Mouse (Mus musculus) inflammation-experienced regulatory T-cells, adult 6 months (primary cell): ENCODE data around the gene Arl2bp. TPM values are rescaled to one million over a fixed set of nuclear protein-coding genes. Genes with fewer than 3 reads are reported as not detected.
A peak's percentile ranks its signal among the peaks of the same experiment; 100 is the strongest.

ENCODE experiments used
- ATAC-seq: one replicate; pipeline ENCODE4 v1.8.0; 2017
- polyA plus RNA-seq, 3 experiments: library from polyadenylated mRNA; unstranded; fragments of 100-300 nt; shearing (Covaris generic); gene quantifications; one replicate each; pipeline ENCODE4 v1.2.1; 2017

Arl2bp gene
- 10 to 100 TPM; 24.0 to 32.2 (median 29.5) TPM for polyA plus RNA-seq

DNA sequence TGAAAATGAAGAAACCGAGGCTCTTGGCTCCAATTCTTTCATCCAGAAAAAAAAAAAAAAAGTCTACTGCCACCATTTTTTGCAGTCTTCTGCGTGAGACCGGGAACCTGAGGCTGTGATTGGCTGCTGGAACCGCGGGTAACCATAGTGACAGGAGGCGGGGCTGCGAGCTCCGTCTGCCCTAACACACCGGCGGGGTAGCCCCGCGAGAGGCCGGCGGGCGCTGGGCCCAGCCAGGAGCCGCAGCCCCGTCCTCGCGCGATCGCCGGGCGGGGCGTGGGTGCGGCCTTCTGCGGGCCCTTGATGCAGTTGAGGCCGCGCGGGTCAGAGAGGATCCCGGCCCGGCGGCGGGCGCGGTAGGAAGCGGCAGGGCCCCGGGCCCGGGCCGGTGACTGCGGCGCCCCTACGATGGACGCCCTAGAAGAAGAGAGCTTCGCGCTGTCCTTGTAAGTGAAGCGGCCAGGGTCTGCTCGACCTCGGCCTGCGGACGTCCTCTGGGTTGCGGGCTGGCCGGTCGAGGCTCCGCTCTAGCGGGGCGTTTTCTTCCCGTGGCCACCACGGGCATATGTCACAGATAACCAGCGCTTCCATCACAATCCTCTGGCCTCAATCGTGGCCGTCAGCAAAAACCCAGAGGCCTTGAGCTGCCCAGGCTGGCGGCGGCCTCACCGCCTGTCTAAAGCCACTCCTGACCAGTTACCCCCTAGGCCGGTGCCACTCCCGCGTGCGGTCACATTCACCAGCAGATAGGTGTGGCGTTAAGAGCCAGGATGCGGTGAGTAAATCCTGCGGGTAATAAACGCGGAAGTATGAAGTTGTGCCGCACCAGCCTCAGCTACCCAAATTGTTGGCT is at the start of gene Arl2bp:
TSS of gene Arl2bp (plus strand) at position 145 of the 853 bp plus-strand sequence.
- ATAC-seq: peak; percentile 99

DNA sequence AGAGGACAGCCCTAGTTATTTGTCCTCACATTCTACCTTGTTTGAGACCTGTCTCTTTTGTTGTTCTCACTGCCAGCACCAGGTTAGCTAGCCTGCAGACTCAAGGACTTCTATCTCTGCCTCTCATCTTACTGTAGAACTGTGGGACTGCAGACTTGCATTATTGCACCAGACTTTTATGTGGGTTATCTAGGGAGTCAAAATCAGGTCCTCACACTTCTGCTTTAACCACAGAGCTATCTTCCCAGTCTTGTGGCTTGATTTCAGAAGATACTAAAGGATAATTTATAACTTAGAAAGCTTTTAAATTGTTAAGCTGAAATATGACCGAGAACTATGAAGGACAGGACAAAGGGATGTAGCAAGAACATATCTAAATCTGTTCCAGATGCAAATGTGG is 41.5 kb upstream of the Arl2bp start:
- no peak for ATAC-seq

DNA sequence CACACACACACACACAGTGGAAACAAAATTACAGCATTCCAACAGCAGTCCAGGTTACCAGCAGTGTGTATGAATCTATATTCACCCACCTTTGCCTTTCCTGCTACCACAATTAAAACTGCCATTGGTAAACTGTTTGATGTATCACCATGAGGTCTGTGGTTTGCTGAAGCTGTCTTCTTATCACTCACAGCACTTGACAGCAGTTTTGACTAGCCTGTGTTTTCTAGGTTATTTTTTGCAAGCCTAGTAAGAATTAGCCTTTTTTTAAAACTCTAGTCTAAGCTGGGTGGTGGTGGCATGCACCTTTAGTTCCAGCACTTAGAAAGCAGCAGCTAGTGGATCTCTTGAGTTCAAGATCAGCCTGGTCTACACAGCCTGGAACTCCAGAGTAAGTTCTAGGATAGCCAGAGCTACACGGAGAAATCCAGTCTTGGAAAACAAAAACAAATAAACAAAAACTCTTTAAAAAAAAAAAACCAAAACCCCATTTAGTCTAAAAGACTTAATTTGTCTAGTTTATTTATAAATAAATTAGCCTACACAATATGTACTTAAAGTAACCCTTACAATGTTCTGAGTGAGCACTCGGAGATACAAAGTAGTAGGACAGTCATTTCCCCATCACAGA is 32.7 kb upstream of the Arl2bp start:
- ATAC-seq: peak; percentile 42

DNA sequence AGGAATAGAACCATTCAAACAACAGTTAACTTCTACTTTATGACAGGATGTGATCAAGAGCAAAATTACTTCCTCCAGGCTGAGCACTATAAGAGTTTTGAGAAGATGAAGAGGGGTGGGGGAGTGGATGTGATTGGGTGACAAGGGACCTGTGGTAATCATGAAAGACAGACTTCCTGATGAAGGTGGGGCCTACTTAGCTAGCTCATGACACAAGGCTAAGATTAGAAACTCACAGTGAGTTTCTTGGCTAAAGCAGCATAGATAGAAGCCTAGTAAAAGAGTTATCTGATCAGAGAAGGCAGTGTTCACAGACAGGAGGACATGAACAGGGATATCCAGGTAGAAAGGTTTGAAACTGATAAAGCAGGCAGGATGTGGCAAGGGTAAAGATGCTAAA is 32.2 kb upstream of the Arl2bp start:
- ATAC-seq: peak; percentile 94

DNA sequence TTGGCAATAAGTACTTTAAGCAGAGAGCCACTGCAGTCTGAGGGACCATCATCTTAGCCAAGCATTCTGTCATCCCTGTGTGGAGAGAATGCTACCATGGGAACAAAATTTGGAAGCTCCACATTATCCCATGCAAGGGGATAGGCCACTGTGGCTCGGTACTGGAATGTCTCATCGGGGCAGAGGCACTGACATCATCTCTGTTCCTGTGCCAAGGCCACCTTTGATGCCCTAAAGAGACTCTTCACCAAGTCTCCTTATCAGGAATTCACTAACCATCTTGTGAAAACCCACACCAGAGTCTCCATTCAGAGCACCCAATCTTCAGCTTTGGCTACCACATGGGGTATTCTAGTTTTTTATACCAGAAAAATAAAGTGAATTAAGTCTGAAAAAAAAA is 25.2 kb upstream of the Arl2bp start:
- ATAC-seq: no peak

DNA sequence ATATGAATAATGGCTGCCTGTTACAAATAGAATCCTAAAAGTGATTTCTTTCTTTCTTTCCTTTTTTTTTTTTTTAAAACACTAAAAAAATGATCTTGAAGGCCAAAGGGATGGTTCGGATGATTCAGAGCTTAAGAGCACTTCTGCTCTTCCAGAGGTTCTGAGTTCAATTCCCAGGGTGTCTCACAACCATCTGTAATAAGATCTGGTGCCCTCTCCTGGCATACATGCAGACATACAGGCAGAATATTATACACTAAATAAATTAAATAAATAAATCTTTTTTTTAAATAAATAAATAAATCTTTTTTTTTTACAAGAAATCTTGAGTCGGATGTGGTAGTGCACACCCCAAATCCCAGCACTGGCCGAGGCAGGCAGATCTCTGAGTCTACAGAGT is 24.5 kb upstream of the Arl2bp start:
- no peak for ATAC-seq

DNA sequence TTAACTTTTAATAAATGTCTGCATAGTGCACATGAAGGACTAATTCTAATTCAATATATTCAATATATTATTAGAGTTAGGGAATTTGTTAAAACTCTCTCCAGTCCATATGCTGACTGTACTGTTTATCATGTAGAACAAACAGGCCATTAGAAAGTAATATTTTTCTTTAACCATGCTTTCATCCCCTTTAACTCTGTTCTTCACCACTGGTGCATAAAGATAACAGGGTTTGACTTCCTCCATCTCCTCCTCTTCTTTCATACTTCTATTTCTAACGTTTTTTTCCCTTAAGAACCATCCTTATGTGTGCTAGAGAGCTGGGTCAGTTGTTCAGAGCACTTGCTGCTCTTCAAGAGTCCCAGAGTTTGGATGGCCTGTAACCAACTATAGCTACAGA is 21.2 kb upstream of the Arl2bp start:
- ATAC-seq: no peak

DNA sequence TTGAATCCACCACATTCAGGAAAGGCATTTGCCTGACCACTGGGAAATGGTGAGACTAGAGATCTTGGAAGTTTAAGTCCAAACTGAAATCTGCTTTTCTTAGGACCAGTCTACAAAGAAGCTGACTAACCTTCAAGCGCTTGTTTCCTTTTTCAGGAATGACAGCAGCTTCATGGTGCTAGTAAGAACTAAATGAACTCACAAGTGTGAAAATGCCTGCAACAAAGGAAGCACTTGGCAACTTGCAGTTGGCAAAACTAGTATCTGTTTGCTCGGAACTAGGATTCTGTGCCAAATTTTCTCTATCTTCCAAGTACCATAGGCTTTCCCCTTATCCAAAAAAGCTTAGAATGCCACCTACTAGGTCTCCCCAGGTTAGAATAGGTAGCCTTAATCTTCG is 20.2 kb upstream of the Arl2bp start:
- ATAC-seq: no peak

DNA sequence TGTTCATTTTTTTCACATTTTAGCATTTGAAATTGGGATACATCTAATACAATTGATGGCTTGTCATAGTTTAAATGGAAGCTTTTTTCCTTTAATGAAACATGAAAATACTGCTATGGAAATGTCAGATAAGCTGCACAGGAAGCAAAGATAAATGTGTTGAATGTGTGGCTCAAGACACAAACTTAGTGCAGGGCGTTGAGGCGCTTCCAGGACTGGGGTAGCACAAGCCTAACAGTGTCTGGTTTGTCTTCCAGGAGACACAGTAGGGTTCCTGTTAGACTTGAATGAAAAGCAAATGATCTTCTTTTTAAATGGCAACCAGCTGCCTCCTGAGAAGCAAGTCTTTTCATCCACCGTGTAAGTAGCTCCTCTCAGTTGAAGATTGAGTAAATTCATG is 16.9 kb upstream of the Arl2bp start:
- no peak for ATAC-seq

DNA sequence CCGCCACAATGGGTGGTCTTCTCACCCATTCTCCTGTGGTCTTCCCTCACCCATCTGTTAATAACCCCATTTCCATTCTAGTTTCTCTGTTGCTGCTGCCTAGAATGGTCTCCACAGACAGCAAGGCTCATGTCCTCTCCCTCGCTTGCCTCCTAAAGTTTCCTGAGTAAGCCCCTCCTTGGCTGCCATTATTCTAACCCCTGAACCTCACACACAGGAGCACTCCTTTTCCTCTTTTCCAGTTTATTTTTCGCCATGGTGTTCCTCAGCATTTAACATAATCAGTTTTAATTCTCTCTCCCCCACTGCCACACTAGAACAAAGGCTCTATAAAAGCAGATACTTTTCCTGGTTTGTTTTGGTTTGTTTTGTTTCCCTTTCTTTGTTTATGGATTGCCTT is 13.4 kb upstream of the Arl2bp start:
- no peak for ATAC-seq

DNA sequence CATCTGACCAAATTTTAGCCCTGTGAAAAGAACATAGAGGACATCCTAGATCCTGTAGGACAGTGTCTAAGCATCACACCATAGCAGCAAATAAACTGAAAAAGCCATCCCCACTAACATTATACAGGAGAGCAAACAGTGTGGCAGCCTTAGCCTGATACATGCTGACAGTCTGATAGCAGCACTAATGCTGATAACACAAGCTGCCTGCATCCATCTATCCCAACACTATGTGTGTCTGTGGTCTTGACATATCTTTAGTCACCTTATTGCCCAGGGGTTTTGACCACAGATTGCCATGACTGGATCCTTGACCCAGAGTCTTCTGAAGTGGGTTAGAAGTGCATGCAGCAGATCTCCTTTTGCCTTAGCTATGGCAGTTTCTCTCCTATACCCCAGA is 11.4 kb upstream of the Arl2bp start:
- no peak for ATAC-seq

DNA sequence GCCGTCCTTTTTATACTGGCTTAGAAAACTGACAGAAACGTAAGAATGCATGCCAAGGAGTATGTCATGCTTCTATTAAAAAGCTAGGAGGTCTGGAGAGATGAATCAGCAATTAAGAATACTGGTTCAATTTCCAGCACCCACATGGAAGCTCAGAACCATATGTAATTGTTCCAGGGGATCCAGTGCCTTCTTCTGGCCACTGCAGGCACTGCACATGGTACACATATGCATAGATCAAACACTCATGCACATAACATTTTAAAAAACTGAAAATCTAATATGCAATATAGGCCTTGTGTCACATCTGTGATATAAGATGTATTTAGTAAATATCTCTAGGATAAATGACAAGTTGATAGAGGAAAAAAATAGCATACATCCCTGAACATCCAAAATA is 8.4 kb upstream of the Arl2bp start:
- ATAC-seq: no peak

DNA sequence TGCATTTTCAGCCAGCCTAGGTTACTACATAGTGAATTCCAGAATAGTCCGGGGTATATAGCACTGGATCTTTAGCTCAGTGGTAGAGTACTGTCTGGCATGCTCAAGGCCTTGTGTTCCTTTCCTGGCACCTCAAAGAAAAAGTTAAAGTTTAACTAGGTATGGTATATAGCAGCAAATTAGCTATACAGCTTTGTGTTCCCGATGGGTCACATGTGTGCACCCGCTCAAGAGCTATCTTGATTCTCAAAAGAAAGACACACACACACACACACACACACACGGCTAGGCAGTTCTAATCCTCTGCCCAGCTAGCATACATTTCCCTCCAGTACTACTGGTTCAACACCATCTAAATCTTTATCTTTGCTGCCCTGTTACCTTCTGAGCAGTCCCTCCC is 6.0 kb upstream of the Arl2bp start:
- no peak for ATAC-seq

DNA sequence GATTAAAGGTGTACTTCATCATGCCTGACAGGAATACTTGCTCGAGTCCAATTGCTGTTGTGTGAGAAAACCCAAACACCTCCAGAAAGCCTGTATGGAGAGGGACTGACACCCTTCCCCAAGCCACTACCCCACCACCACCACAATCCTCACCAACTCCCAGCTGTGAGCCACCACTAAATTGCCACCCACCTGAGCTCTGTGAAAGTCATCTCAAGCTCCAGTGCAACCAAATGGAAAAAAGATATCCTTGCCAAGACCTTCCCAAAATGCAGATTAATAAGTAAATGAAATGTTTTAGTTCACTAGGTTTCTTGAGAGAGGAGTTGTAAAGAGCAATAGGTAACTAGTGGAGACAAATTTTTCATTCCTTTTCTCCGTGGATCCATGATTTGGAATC is 1.7 kb upstream of the Arl2bp start:
- no peak for ATAC-seq

DNA sequence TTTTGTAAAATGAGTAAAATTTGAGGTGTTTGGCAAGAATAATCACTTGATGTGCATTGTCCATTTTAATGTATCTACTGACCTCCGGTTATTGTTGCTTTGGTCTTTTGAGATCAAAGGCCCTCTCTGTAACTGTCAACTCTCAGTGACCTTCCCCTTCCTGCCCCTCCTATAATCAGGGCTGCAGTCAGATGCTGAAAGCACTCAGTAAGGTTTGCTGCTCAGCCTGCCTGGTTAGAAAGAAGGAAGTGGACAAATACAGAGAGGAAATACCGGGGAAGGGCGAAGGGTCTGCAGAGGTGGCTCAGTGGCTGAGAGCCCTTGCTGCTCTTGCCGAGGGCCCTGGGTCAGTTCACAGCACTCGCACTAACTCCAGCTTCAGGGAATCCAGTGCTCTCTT is 8.0 kb downstream of the Arl2bp start:
- no peak for ATAC-seq

DNA sequence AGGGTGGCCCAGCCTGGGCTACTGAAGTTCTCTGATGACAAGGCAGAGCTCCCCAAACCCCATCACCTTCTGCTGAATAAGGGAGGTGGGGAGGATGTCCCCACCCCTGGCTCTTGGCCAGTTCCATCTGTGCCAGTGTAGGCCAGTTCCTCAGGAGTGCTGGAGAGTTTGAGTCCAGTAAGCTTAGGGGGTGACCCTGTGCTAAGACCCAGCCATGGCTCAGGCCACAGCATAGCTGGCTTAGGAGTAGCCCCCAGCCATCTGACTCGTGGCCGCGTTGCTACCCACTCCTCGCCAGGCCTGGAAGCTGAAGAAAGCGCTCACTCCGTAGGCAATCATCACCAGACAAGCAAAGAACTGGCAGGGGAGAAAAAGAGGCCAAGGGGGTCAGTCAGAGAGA is 9.5 kb downstream of the Arl2bp start:
- ATAC-seq: no peak

DNA sequence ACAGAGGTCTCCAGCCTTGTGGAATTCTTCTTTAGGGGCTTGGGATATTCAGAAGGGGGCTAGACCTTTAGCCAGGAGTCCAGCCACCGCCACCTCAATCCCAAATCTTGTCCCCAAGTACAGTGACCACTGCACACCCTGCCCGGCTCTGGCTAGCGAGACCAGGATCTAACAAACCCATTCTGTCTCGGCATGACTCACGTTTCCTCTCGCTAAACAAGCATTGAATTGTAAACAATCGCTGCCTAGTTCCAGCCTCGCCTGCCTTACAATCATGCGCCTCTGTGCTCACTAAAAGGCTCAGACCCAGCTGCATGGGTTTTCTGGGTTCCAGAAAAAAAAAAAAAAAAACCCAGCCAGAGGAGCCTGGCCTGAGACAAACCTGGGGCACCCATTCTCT is 12.2 kb downstream of the Arl2bp start:
- no peak for ATAC-seq

DNA sequence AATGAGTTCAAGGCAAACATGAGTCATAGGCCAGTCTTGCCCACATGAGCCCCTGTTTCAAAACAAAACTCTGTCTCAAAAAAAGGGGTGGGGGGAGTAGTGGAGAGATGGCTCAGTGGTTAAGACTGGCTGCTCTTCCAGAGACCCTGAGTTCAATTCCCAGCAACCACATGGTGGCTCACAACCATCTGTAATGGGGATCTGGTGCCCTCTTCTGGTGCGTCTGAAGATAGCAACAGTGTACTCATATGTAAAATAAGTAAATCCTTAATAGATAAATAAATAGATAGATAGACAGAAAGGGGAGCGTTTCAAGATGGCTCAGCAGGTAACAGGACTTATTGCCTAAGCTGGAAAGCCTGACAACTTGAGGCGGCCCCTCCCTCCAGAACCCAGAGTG is 14.0 kb downstream of the Arl2bp start:
- no peak for ATAC-seq

DNA sequence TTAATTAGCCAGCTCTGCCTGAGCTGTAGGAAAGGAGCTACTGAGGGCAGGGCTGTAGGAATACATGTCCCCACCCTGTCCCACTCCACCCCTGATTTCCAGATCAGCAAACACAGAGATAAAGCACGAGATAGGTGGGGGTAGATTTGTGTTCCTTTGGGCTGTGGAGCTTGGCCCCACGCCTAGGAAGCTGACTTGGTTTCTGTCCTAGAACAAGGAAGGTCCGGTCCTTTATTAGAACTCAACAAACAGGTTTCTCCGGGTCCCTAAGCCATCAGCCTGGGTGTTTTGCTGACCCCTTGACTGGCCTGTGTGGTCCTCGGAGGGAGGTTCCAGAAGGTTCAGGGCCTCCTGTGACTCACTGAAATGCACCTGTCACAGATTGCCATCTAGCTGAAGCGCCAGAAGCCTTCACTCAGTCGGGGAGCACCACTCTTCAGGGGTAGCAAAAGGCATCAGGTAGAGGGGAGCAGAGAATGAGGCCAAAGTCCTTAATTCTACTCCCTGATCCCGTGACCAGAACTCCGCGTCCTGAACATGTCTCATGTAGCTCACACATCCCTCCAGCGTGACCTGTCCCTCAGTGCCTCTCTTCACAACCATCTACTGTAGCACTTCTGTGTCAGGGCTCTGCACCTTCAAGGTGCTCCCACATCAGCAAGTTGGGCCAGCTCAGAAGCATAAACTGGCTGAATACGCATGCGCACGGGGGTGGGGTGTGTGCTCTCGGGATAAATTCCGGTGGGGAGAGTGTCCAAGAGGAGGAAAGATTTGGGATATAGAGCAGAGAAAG is 16.5 kb downstream of the Arl2bp start:
- no peak for ATAC-seq

DNA sequence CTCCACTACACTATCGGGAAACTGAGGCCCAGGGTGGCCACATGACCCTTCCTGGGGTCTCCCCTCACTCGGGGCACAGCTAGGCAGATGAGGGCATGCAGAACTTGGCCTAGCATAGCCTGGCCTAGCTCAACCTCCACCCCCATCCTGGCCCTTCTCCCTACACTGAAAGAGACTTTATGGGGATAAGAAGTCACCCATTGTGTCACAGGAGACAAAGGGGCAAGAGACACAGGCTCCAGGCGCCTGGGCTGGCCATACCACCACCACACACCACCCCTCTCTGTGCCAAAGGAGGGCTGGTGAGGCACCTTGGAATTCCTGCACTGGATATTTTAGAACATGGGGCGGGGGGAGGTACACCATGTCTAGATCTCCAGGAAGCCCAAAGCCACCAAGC is 17.9 kb downstream of the Arl2bp start:
- ATAC-seq: no peak

DNA sequence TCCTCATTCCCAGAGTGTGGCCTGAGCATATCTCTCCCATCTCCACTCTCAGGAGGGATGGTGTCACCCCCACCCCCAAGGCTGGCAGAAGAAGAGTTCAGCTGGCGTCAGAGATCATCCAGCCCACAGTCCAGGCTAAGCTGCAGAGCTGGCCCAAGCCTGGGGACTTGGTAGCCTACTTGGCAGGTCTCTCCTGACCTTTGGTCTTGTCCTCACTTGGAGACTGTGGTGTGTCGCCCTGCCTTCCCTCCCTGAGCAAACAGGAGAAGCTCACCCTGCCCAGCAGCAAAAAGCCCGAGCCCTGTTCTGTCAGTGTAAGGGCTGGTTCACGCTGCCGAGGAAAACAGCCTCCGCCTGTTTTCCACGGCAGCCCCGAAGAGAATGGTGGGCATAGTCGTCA is 19.6 kb downstream of the Arl2bp start:
- no peak for ATAC-seq

DNA sequence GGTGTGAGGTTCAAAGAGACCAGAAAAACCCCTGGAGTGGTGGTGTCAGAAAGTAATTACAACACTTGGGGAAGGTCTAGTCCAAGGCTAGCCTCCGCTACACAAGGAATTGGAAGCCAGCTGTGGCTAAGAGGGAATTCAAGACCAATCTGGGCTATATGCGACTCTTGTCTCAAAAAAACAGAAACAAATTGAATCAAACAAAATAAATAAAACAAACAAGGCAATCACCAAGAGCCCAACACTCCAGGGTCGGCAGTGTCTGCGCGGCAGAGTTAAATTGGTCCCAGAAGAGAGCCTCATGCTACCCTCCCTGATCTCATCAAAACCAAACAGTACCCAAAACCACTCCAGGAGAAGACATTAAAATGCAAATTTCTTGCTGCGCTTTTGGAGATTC is 28.3 kb downstream of the Arl2bp start:
- ATAC-seq: no peak

DNA sequence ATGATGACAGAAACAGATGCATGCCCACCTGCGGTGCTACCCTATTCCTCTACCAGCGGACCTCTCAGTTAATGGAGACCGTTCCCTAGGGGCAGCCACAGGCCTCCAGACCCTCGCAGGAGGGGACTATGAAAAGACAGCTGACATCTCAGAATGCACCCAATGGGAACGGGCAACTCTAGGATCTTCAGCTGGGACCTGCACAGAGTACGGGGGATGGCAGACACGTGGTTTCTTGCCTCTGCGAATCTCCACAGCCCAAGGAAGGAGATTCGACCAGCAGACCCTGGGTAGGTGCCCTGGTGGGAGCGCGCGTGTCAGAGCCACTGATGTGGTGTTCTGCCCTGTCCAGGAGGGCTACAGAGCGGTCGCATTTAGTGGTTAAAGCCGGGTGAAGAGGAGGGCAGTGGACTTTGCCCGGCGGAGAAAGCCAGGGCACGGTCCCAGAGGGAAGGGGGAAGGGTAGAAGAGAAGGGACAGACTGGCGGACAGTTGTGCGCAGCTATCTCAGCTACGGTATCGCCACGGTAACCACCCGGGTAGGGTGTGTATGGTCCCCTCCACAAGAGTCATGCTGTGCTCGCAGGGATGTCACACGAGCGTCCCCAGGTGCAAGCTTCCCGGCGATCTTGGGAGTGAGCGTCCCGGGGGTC is 29.1 kb downstream of the Arl2bp start:
- no peak for ATAC-seq
